Mouse (Mus musculus): ENCODE measurements around the gene Gfod1.

The Gfod1 gene

GRCm38 (mm10) chr13:43173262-43173661 is 130.7 kb downstream of the Gfod1 start:
- intact Hi-C loops (cut with DNase I) = loop anchor here (10.0 kb wide), 1 partner anchor 302 kb away; no protein-coding TSS in a partner anchor

- intact Hi-C loops (cut with DNase I) = loop anchor here (10.0 kb wide), 1 partner anchor 303 kb away; no protein-coding TSS in a partner anchor
These were observed 131.8 kb downstream of the Gfod1 start for GRCm38 (mm10) chr13:43172036-43172713.

- intact Hi-C loops (cut with DNase I) = loop anchor here (10.0 kb wide), 1 partner anchor 304 kb away; no protein-coding TSS in a partner anchor
These were observed 132.8 kb downstream of the Gfod1 start, which contains the start of gene Tbc1d7 for GRCm38 (mm10) chr13:43171020-43171710. TSS of gene Tbc1d7 (minus strand) at chr13:43171501.

GRCm38 (mm10) chr13:43167721-43168120 is 136.3 kb downstream of the Gfod1 start:
- intact Hi-C loops (cut with DNase I) = no loop called here

- intact Hi-C loops (cut with DNase I) = no loop called here
These were observed 144.5 kb downstream of the Gfod1 start for GRCm38 (mm10) chr13:43159429-43159828.

GRCm38 (mm10) chr13:43158281-43158680 is 145.7 kb downstream of the Gfod1 start:
- intact Hi-C loops (cut with DNase I) = no loop called here

GRCm38 (mm10) chr13:43157370-43157769 is 146.6 kb downstream of the Gfod1 start:
- intact Hi-C loops (cut with DNase I) = no loop called here

GRCm38 (mm10) chr13:43152005-43152520 is 151.9 kb downstream of the Gfod1 start:
- intact Hi-C loops (cut with DNase I) = no loop called here

GRCm38 (mm10) chr13:43149661-43150060 is 154.3 kb downstream of the Gfod1 start:
- intact Hi-C loops (cut with DNase I) = no loop called here

- intact Hi-C loops (cut with DNase I) = no loop called here
These were observed 155.3 kb downstream of the Gfod1 start for GRCm38 (mm10) chr13:43148692-43149091.

GRCm38 (mm10) chr13:43146515-43147258 is 157.3 kb downstream of the Gfod1 start:
- intact Hi-C loops (cut with DNase I) = no loop called here

All from adrenal gland (tissue).